Mouse (Mus musculus) ES-E14 (cell line): ENCODE measurements around the gene Matn3.

Experiments used
- MAFK ChIP-seq: IDR thresholded peaks from 2 replicates; pipeline ENCODE4 v1.6.1; 2014; ENCODE audit warnings: mild to moderate bottlenecking, low read depth, low read length, inconsistent platforms; ENCODE audit not compliant: insufficient read depth
- ZNF384 ChIP-seq: IDR thresholded peaks from 2 replicates; pipeline ENCODE4 v1.6.1; 2012; ENCODE audit warnings: low read depth, low read length, inconsistent platforms

DNA sequence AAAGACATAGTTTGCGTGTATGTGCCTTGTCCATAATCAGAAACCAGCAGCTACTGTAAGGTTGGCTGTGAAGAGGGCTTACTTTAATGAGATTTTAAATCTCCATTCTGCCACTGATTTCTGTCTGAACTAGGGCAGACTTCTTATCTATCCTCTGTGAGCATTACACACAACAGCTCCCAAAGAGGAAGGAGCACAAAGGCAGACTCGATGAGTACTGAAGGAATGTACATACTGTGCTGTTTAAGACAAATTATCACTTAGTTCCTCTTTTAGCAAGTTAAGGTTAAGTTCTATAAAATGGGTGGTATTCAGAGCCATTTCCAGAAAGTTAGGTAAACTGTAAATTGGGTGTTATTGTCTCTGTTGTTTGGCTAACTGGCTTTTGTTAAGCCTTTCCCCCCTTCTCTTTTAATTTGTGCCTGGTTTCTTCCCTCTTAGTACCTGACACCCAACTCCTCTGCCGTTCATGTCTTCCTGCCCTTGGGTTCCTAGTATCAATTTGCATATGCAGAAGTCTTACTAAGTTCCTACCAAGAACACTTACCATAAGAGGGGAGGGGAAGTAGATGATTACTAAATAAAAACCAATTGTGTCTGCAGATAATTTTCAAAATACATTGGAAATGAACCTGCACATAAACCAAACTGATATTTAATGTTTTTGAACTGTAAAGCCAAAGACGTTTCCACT, 5.9 kb upstream of the Matn3 start:
- TF ChIP-seq MAFK = no peak
- no peak for TF ChIP-seq ZNF384
